Comparison of ENCODE assay signal across 8 mouse cellular contexts in the genomic region with DNA sequence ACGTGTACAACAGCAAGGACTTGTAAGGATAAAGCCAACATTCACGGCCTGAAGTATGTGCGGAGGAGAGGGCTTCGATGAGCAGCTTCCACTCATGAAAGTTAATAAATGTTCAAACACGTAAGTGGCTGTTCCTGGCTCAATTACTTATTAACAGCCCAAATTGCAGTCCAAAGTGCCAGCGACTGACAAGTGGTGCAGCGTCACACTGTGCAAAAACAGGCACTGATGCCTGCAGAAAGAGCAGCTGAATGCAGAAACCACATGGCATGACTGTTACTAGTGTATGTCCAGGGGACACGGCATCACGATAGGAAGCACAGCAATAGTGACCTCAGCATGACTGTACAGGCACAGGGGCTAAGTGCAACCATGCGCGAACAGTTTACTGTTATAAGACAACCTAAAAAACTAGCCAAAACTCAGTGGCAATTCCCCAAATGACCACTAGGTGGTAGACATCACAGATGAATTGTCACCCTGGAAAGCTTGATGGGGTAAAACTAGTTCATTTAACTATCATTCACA. TPM values are rescaled to one million over a fixed set of nuclear protein-coding genes. Genes with fewer than 3 reads are reported as not detected.
DNase-seq lines count a peak whose midpoint lies in the region; ATAC-seq and TF ChIP-seq lines count a peak whose summit lies in the region.

No protein-coding gene starts in this region.

- peaks cover 9% of the 10 kb centered on the region for H3K36me3 ChIP-seq in stomach, postnatal 0 days (ENCODE audit: control insufficient read depth, insufficient read depth, low read length)

- no peaks in the 10 kb centered on the region for H3K9me3 ChIP-seq in stomach, postnatal 0 days (ENCODE audit: control insufficient read depth, low read length)

- WGBS in stomach, postnatal 0 days: 79% methylated on average over 11 of the region's 11 CpGs

- H3K4me1 ChIP-seq in stomach, postnatal 0 days (replicated peaks; ENCODE audit: control insufficient read depth, insufficient read depth): no peaks in the 10 kb centered on the region

- H3K9ac ChIP-seq in stomach, postnatal 0 days (ENCODE audit: low read length): no peak overlapping the region

- no peaks in the 10 kb centered on the region for H3K27me3 ChIP-seq in stomach, postnatal 0 days (ENCODE audit: control insufficient read depth, insufficient read depth, low read length)

- no peak for ATAC-seq in cerebellum, adult (ENCODE audit: insufficient number of reproducible peaks, low FRiP score, low TSS enrichment)
- ATAC-seq in CD4-positive, CD25-positive, alpha-beta regulatory T cell, adult 4 months: peak; percentile 72
- ATAC-seq in stomach, postnatal 0 days (ENCODE audit: low FRiP score, low TSS enrichment): no peak

- no peak overlapping the region for H3K27ac ChIP-seq in layer of hippocampus, adult 2 months
- no peak overlapping the region for H3K27ac ChIP-seq in stomach, postnatal 0 days (replicated peaks)

- H3K4me2 ChIP-seq in stomach, postnatal 0 days (replicated peaks; ENCODE audit: low read depth): no peak overlapping the region

- TF ChIP-seq EP300 in stomach, postnatal 0 days (optimal IDR thresholded peaks at IDR 0.05): no peak

- TF ChIP-seq CTCF in layer of hippocampus, adult 2 months (conservative IDR thresholded peaks at IDR 0.05): peak; percentile 94
- peak; percentile 85 for TF ChIP-seq CTCF in stomach, postnatal 0 days (IDR thresholded peaks at IDR 0.05; ENCODE audit: low read depth)

- no peak overlapping the region for H3K4me3 ChIP-seq in layer of hippocampus, adult 2 months
- no peak overlapping the region for H3K4me3 ChIP-seq in stomach, postnatal 0 days (ENCODE audit: low read depth, low read length)

- DNase-seq in cerebellum, adult 18-20 months: peak; percentile 71 to 77
- peak; percentile 82 to 90 for DNase-seq in cerebellum, postnatal 10 days
- DNase-seq in heart, postnatal 4 days: peak; percentile 68
- DNase-seq in layer of hippocampus, adult 2 months (ENCODE audit: low spot score in 2 of 2): peak; percentile 35 to 75
- peak; percentile 73 for DNase-seq in lung, postnatal 14 days
- DNase-seq in stomach, postnatal 0 days (ENCODE audit: low spot score): peak; percentile 24

RNA-seq across cellular contexts. Expression of gene Stard3nl, which starts 31.3 kb away (rescaled TPM):
- polyA plus RNA-seq in CD4-positive, CD25-positive, alpha-beta regulatory T cell, adult 4 months (2017; shearing (Covaris generic)): 10 to 100 TPM; 47.3 to 47.9 TPM
- 10 to 100 TPM; 27.7 to 29.6 TPM for total RNA-seq in heart, postnatal 4 days (2021)
- total RNA-seq in layer of hippocampus, adult 2 months (2021): 10 to 100 TPM; 59.9 to 64.9 TPM
- 58.7 and 63.0 TPM in 2 replicates for polyA plus RNA-seq in stomach, postnatal 0 days (2015; fragmentation: Nextera tagmentation; extraction: Ambion mirVana)

Comparison
In these comparisons a context has a peak if more than half of its experiments do, and no peak if none do; other contexts are left out.
1. DNase-seq: peak in every context shown above with its lines; median percentile 86 in cerebellum, postnatal 10 days; 74 in cerebellum, adult 18-20 months; 73 in lung, postnatal 14 days; 68 in heart, postnatal 4 days; 55 in layer of hippocampus, adult 2 months; 24 in stomach, postnatal 0 days.